Mouse (Mus musculus): ENCODE results near the gene Pafah1b2. TPM values are rescaled to one million over a fixed set of nuclear protein-coding genes. Genes with fewer than 3 reads are reported as not detected.
A peak's percentile ranks its signal among the peaks of the same experiment; 100 is the strongest.

Pafah1b2 gene
- polyA plus RNA-seq (2012; rRNA removed): 126 and 166 TPM in 2 replicates

- TF ChIP-seq CTCF (IDR thresholded peaks at IDR 0.05; ENCODE audit: borderline replicate concordance, extremely low read depth, insufficient read depth, insufficient read length) (peak; percentile 70), POLR2A (IDR thresholded peaks at IDR 0.05; ENCODE audit: borderline replicate concordance, extremely low read depth, insufficient read depth, insufficient read length, poor library complexity, severe bottlenecking) (no peak)
- DNase-seq (ENCODE audit: low read depth): peak; percentile 97
Observed at GRCm38 (mm10) chr9:46012091-46013008, at the start of gene Pafah1b2, which contains the start of gene Sik3. Gene Pafah1b2, minus strand, starts transcription at chr9:46012690. Gene Sik3, plus strand, starts transcription at chr9:46012820.

- no peak for DNase-seq (ENCODE audit: low read depth)
- no peak for TF ChIP-seq CTCF (IDR thresholded peaks at IDR 0.05; ENCODE audit: borderline replicate concordance, extremely low read depth, insufficient read depth, insufficient read length)
- TF ChIP-seq POLR2A (IDR thresholded peaks at IDR 0.05; ENCODE audit: borderline replicate concordance, extremely low read depth, insufficient read depth, insufficient read length, poor library complexity, severe bottlenecking): no peak
Observed at GRCm38 (mm10) chr9:46061696-46062425, 49.4 kb upstream of the Pafah1b2 start.

GRCm38 (mm10) chr9:46060249-46060648 is 47.8 kb upstream of the Pafah1b2 start:
- no peak for TF ChIP-seq POLR2A (IDR thresholded peaks at IDR 0.05; ENCODE audit: borderline replicate concordance, extremely low read depth, insufficient read depth, insufficient read length, poor library complexity, severe bottlenecking)
- DNase-seq (ENCODE audit: low read depth): no peak

GRCm38 (mm10) chr9:46058065-46058464 is 45.6 kb upstream of the Pafah1b2 start:
- no peak for DNase-seq (ENCODE audit: low read depth)
- TF ChIP-seq CTCF (IDR thresholded peaks at IDR 0.05; ENCODE audit: borderline replicate concordance, extremely low read depth, insufficient read depth, insufficient read length): no peak
- TF ChIP-seq POLR2A (IDR thresholded peaks at IDR 0.05; ENCODE audit: borderline replicate concordance, extremely low read depth, insufficient read depth, insufficient read length, poor library complexity, severe bottlenecking): no peak

GRCm38 (mm10) chr9:46053014-46053666 is 40.6 kb upstream of the Pafah1b2 start:
- DNase-seq (ENCODE audit: low read depth): no peak
- TF ChIP-seq POLR2A (IDR thresholded peaks at IDR 0.05; ENCODE audit: borderline replicate concordance, extremely low read depth, insufficient read depth, insufficient read length, poor library complexity, severe bottlenecking) (no peak), CTCF (IDR thresholded peaks at IDR 0.05; ENCODE audit: borderline replicate concordance, extremely low read depth, insufficient read depth, insufficient read length) (no peak)

GRCm38 (mm10) chr9:46050203-46050602 is 37.7 kb upstream of the Pafah1b2 start:
- TF ChIP-seq CTCF (IDR thresholded peaks at IDR 0.05; ENCODE audit: borderline replicate concordance, extremely low read depth, insufficient read depth, insufficient read length) (no peak), POLR2A (IDR thresholded peaks at IDR 0.05; ENCODE audit: borderline replicate concordance, extremely low read depth, insufficient read depth, insufficient read length, poor library complexity, severe bottlenecking) (no peak)
- DNase-seq (ENCODE audit: low read depth): no peak

- TF ChIP-seq CTCF (IDR thresholded peaks at IDR 0.05; ENCODE audit: borderline replicate concordance, extremely low read depth, insufficient read depth, insufficient read length) (no peak), POLR2A (IDR thresholded peaks at IDR 0.05; ENCODE audit: borderline replicate concordance, extremely low read depth, insufficient read depth, insufficient read length, poor library complexity, severe bottlenecking) (no peak)
- no peak for DNase-seq (ENCODE audit: low read depth)
Observed at GRCm38 (mm10) chr9:46049525-46049924, 37.0 kb upstream of the Pafah1b2 start.

- TF ChIP-seq CTCF (IDR thresholded peaks at IDR 0.05; ENCODE audit: borderline replicate concordance, extremely low read depth, insufficient read depth, insufficient read length) (no peak), POLR2A (IDR thresholded peaks at IDR 0.05; ENCODE audit: borderline replicate concordance, extremely low read depth, insufficient read depth, insufficient read length, poor library complexity, severe bottlenecking) (no peak)
- DNase-seq (ENCODE audit: low read depth): no peak
Observed at GRCm38 (mm10) chr9:46046724-46047517, 34.4 kb upstream of the Pafah1b2 start.

- TF ChIP-seq POLR2A (IDR thresholded peaks at IDR 0.05; ENCODE audit: borderline replicate concordance, extremely low read depth, insufficient read depth, insufficient read length, poor library complexity, severe bottlenecking): no peak
- no peak for TF ChIP-seq CTCF (IDR thresholded peaks at IDR 0.05; ENCODE audit: borderline replicate concordance, extremely low read depth, insufficient read depth, insufficient read length)
- DNase-seq (ENCODE audit: low read depth): no peak
Observed at GRCm38 (mm10) chr9:46043626-46044025, 31.1 kb upstream of the Pafah1b2 start.

GRCm38 (mm10) chr9:46042387-46042786 is 29.9 kb upstream of the Pafah1b2 start:
- TF ChIP-seq CTCF (IDR thresholded peaks at IDR 0.05; ENCODE audit: borderline replicate concordance, extremely low read depth, insufficient read depth, insufficient read length) (no peak), POLR2A (IDR thresholded peaks at IDR 0.05; ENCODE audit: borderline replicate concordance, extremely low read depth, insufficient read depth, insufficient read length, poor library complexity, severe bottlenecking) (no peak)
- no peak for DNase-seq (ENCODE audit: low read depth)
